21 mouse cellular contexts compared by ENCODE assay signal in the genomic region with DNA sequence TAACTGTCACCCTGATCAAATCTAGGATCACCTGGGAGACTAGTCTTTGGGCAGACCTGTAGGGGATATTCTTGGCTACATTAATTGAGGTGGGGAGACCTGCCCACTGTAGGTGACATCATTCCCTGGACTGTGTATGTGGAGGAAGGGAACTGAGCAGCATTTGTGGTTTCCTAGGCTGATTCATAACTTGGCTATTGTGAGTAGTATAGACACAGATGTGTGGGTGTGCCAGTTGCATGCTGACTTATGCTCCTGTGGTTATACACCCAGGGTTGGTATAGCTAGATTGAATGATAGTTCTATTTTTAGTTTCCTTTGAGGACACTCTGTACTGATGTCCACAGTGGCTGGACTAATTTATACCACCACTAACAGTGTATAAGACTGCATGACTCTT.
DNase-seq lines count a peak whose midpoint lies in the region; ATAC-seq and TF ChIP-seq lines count a peak whose summit lies in the region.
"Had no signal": no experiment of that assay in that cellular context is flagged by ENCODE, and none has a peak within 500 bp of the region (broad histone marks: within the 10 kb centered on the region; RNA-seq: fewer than 3 reads in every experiment).

No protein-coding gene starts in this region.

- TF ChIP-seq CTCF in gastrocnemius, adult 2 months (IDR thresholded peaks at IDR 0.05), result no peak
- TF ChIP-seq CTCF in C2C12 (IDR thresholded peaks at IDR 0.05; ENCODE audit: control insufficient read depth, insufficient read depth, insufficient read length), result no peak

- H3ac ChIP-seq in C2C12 (ENCODE audit: control insufficient read depth, insufficient read length, low read depth), result no peak overlapping the region

- no peaks in the 10 kb centered on the region for H3K36me3 ChIP-seq in C2C12 (ENCODE audit: control insufficient read depth, insufficient read depth)
- H3K36me3 ChIP-seq: embryonic facial prominence, embryonic 13.5 days; hindbrain, embryonic 15.5 days had no signal

- intact Hi-C loops in gastrocnemius, adult 2 months (cut with DNase I), result no loop called here
- intact Hi-C loops in gastrocnemius, postnatal 36 days (cut with DNase I), result loop anchor here (5.0 kb wide), 1 partner anchor 149 kb away; a partner anchor contains a TSS

- no peaks in the 10 kb centered on the region for H3K79me3 ChIP-seq in C2C12 (ENCODE audit: low read depth)

- ATAC-seq in inflammation-experienced regulatory T-cells, adult 6 months, result no peak
- no peak for ATAC-seq in monocyte, adult 5-6 weeks (replicated peaks; ENCODE audit: insufficient number of reproducible peaks, low FRiP score, low TSS enrichment, poor library complexity, severe bottlenecking)
- no peak for ATAC-seq in megakaryocyte, adult 5-6 weeks (ENCODE audit: poor library complexity, severe bottlenecking)
- ATAC-seq: forebrain, embryonic 13.5 days; forebrain, postnatal 0 days had no signal

- H3K4me3 ChIP-seq in gastrocnemius, adult 2 months, result no peak overlapping the region
- H3K4me3 ChIP-seq in C2C12 (ENCODE audit: insufficient read depth, poor library complexity, severe bottlenecking), result no peak overlapping the region
- H3K4me3 ChIP-seq: embryonic facial prominence, embryonic 13.5 days; forebrain, embryonic 13.5 days; heart, adult 2 months; hindbrain, embryonic 15.5 days had no signal

- H3K79me2 ChIP-seq in C2C12 (ENCODE audit: control insufficient read depth, insufficient read depth), result no peaks in the 10 kb centered on the region

- no peaks in the 10 kb centered on the region for H3K27me3 ChIP-seq in C2C12 (ENCODE audit: control insufficient read depth, insufficient read depth, insufficient read length)
- H3K27me3 ChIP-seq: embryonic facial prominence, embryonic 13.5 days; forebrain, embryonic 13.5 days; hindbrain, embryonic 15.5 days had no signal

- no peak for DNase-seq in gastrocnemius, adult 2 months
- no peak for DNase-seq in gastrocnemius, postnatal 36 days
- peak; percentile 28 for DNase-seq in brain, adult 2 months (ENCODE audit: low read depth, low spot score)
- DNase-seq: adrenal gland, adult 8-10 months; adrenal gland, postnatal 36 days; B cell, adult 2 months; cerebellum, adult 11 months; cerebellum, adult 8-10 months; cerebellum, postnatal 14 days; forebrain, postnatal 0 days; gastrocnemius, postnatal 10 days; heart, adult 2 months; heart, postnatal 36 days; kidney, adult 11 months had no signal

- H3K27ac ChIP-seq in gastrocnemius, adult 2 months, result peak overlapping the region; percentile 59
- H3K27ac ChIP-seq: embryonic facial prominence, embryonic 13.5 days; forebrain, embryonic 13.5 days; heart, adult 2 months; hindbrain, embryonic 15.5 days had no signal

TF ChIP-seq in C2C12, 6 proteins besides CTCF, POLR2A, EP300 and RAD21:
- TF ChIP-seq CEBPB (IDR thresholded peaks at IDR 0.05; ENCODE audit: low read depth) (no peak), MYOD1 (IDR thresholded peaks at IDR 0.05; ENCODE audit: control insufficient read depth, insufficient read length, low read depth) (peak; percentile 68), FOSL1 (IDR thresholded peaks at IDR 0.05; ENCODE audit: insufficient read depth, low read length, poor library complexity, severe bottlenecking) (peak; percentile 83), MAX (IDR thresholded peaks at IDR 0.05) (peak; percentile 44)
TF ChIP-seq in C2C12: peak in this region for 3.
